Mouse (Mus musculus) right cerebral cortex, postnatal 4 days (tissue): ENCODE data around the gene Tmc4.
"Not testable (repeated sequence)": the region's sequence is repeated elsewhere in the genome, so short reads cannot be mapped to it uniquely, and the experiment has no call there.

ENCODE experiments used
- DNase-seq: peaks from one replicate; pipeline ENCODE4 v3.0.0-alpha.2; 2022

The Tmc4 gene

GRCm38 (mm10) chr7:3677342-3677741 lies at the start of gene Tmc4:
Gene Tmc4, minus strand, starts transcription at chr7:3677553.
- DNase-seq: no peak

- not testable (repeated sequence) for DNase-seq
Measured at GRCm38 (mm10) chr7:3725459-3725858, 48.1 kb upstream of the Tmc4 start.

- not testable (repeated sequence) for DNase-seq
Measured at GRCm38 (mm10) chr7:3720268-3720667, 42.9 kb upstream of the Tmc4 start, which contains the start of gene Pirb. Gene Pirb, minus strand, starts transcription at chr7:3720391.

- DNase-seq: no peak
Measured at GRCm38 (mm10) chr7:3715249-3715648, 37.9 kb upstream of the Tmc4 start.

- DNase-seq: no peak
Measured at GRCm38 (mm10) chr7:3712264-3712942, 35.0 kb upstream of the Tmc4 start.

GRCm38 (mm10) chr7:3709000-3709399 lies 31.6 kb upstream of the Tmc4 start:
- no peak for DNase-seq

GRCm38 (mm10) chr7:3708447-3708980 lies 31.2 kb upstream of the Tmc4 start:
- DNase-seq: not testable (repeated sequence)

- no peak for DNase-seq
Measured at GRCm38 (mm10) chr7:3707568-3708413, 30.4 kb upstream of the Tmc4 start.

- no peak for DNase-seq
Measured at GRCm38 (mm10) chr7:3707027-3707426, 29.7 kb upstream of the Tmc4 start.

GRCm38 (mm10) chr7:3706343-3706934 lies 29.1 kb upstream of the Tmc4 start:
- DNase-seq: no peak

GRCm38 (mm10) chr7:3705911-3706310 lies 28.6 kb upstream of the Tmc4 start:
- DNase-seq: no peak

- not testable (repeated sequence) for DNase-seq
Measured at GRCm38 (mm10) chr7:3705461-3705860, 28.1 kb upstream of the Tmc4 start.

GRCm38 (mm10) chr7:3704475-3704874 lies 27.1 kb upstream of the Tmc4 start:
- DNase-seq: no peak

GRCm38 (mm10) chr7:3703879-3704441 lies 26.6 kb upstream of the Tmc4 start, which contains the start of gene Rps9:
Gene Rps9, plus strand, starts transcription at chr7:3703993.
- DNase-seq: peak; percentile 95

GRCm38 (mm10) chr7:3703148-3703878 lies 26.0 kb upstream of the Tmc4 start:
- no peak for DNase-seq

GRCm38 (mm10) chr7:3698471-3698870 lies 21.1 kb upstream of the Tmc4 start:
- DNase-seq: no peak

GRCm38 (mm10) chr7:3694949-3695305 lies 17.6 kb upstream of the Tmc4 start:
- DNase-seq: not testable (repeated sequence)

GRCm38 (mm10) chr7:3694076-3694948 lies 17.0 kb upstream of the Tmc4 start:
- DNase-seq: peak; percentile 53

- DNase-seq: no peak
Measured at GRCm38 (mm10) chr7:3693809-3694075, 16.4 kb upstream of the Tmc4 start.

- peak; percentile 90 for DNase-seq
Measured at GRCm38 (mm10) chr7:3692987-3693808, 15.8 kb upstream of the Tmc4 start, which contains the start of gene Mboat7. Gene Mboat7, minus strand, starts transcription at chr7:3693523.
